Mouse (Mus musculus) MEL (cell line): ENCODE data around the gene Mdk.

Experiments used
- CHD1 ChIP-seq: IDR thresholded peaks from 2 replicates; pipeline ENCODE4 v1.6.1; 2012; ENCODE audit warnings: low read depth, mild to moderate bottlenecking, inconsistent platforms, low read length, improper control_type of control experiment
- CTCF ChIP-seq, 3 experiments: IDR thresholded peaks in 2 of 3; conservative IDR thresholded peaks in 1 of 3; 2 replicates each; pipeline ENCODE4 v1.5.1; 2011 to 2012; ENCODE audit warnings: low read length in 3 of 3, low read depth in 2 of 3, mild to moderate bottlenecking in 2 of 3, improper control_type of control experiment in 1 of 3, inconsistent platforms in 1 of 3, mixed read lengths in 1 of 3, moderate library complexity in 1 of 3; ENCODE audit not compliant: control insufficient read depth in 1 of 3, insufficient read depth in 1 of 3, poor library complexity in 1 of 3, severe bottlenecking in 1 of 3
- ELF1 ChIP-seq: IDR thresholded peaks from 2 replicates; pipeline ENCODE4 v1.6.1; 2014; ENCODE audit warnings: low read depth, mild to moderate bottlenecking, inconsistent platforms, low read length, improper control_type of control experiment, moderate library complexity
- EP300 ChIP-seq, 2 experiments: IDR thresholded peaks; 2 replicates each; pipeline ENCODE4 v1.6.1; 2011; ENCODE audit warnings: improper control_type of control experiment in 2 of 2, low read length in 2 of 2, low read depth in 1 of 2, mild to moderate bottlenecking in 1 of 2
- GATA1 ChIP-seq: IDR thresholded peaks from 2 replicates; pipeline ENCODE4 v1.6.1; 2011; ENCODE audit warnings: low read depth, low read length, improper control_type of control experiment
- JUND ChIP-seq: IDR thresholded peaks from 2 replicates; pipeline ENCODE4 v1.6.1; 2011; ENCODE audit warnings: low read depth, mild to moderate bottlenecking, improper control_type of control experiment, low read length
- MAFK ChIP-seq: IDR thresholded peaks from 2 replicates; pipeline ENCODE4 v1.6.1; 2011; ENCODE audit warnings: low read depth, mild to moderate bottlenecking, low read length, improper control_type of control experiment, borderline replicate concordance
- MYC ChIP-seq: IDR thresholded peaks from 2 replicates; pipeline ENCODE4 v1.6.1; 2011; ENCODE audit warnings: low read depth, mild to moderate bottlenecking, low read length, improper control_type of control experiment, moderate library complexity
- POLR2A ChIP-seq, 2 experiments: IDR thresholded peaks; 2 replicates each; pipeline ENCODE4 v1.6.1; 2011 to 2012; ENCODE audit warnings: low read length in 2 of 2, mild to moderate bottlenecking in 2 of 2, control low read depth in 1 of 2, improper control_type of control experiment in 1 of 2, low read depth in 1 of 2, moderate library complexity in 1 of 2; ENCODE audit not compliant: control insufficient read depth in 1 of 2, insufficient read depth in 1 of 2, poor library complexity in 1 of 2
- POLR2AphosphoS2 ChIP-seq: IDR thresholded peaks from 2 replicates; pipeline ENCODE4 v1.6.1; 2011; ENCODE audit warnings: low read length, improper control_type of control experiment
- RCOR1 ChIP-seq: IDR thresholded peaks from 2 replicates; pipeline ENCODE4 v1.6.1; 2012; ENCODE audit warnings: low read depth, mild to moderate bottlenecking, inconsistent platforms, low read length, improper control_type of control experiment
- SIN3A ChIP-seq: IDR thresholded peaks from 2 replicates; pipeline ENCODE4 v1.6.1; 2012; ENCODE audit warnings: low read length, improper control_type of control experiment, inconsistent platforms
- TBP ChIP-seq: IDR thresholded peaks from 2 replicates; pipeline ENCODE4 v1.8.0; 2011; ENCODE audit warnings: low read depth, low read length, improper control_type of control experiment
- ZMIZ1 ChIP-seq: IDR thresholded peaks from 2 replicates; pipeline ENCODE4 v1.6.1; 2012; ENCODE audit warnings: low read depth, mild to moderate bottlenecking, inconsistent platforms, low read length, improper control_type of control experiment, moderate library complexity

- no peak for TF ChIP-seq CHD1
- TF ChIP-seq EP300 (IDR thresholded peaks at IDR 0.05; ENCODE audit: low read depth in 1 of 2, low read length in 2 of 2) = no peak
- TF ChIP-seq ELF1 = no peak
- peak in 1 of 2 experiments; percentile 20; a peak in 1 of 4 replicates for TF ChIP-seq POLR2A (IDR thresholded peaks at IDR 0.05; ENCODE audit: control insufficient read depth in 1 of 2, insufficient read depth in 1 of 2, low read depth in 1 of 2, low read length in 2 of 2, poor library complexity in 1 of 2)
- no peak for TF ChIP-seq MYC
- TF ChIP-seq POLR2AphosphoS2 = no peak
- TF ChIP-seq CTCF (IDR thresholded peaks at IDR 0.05 in 2 of 3, conservative IDR thresholded peaks at IDR 0.05 in 1 of 3; ENCODE audit: control insufficient read depth in 1 of 3, insufficient read depth in 1 of 3, low read depth in 2 of 3, low read length in 3 of 3, poor library complexity in 1 of 3, severe bottlenecking in 1 of 3) = no peak
- TF ChIP-seq RCOR1 = no peak
- TF ChIP-seq MAFK = no peak
- TF ChIP-seq JUND = no peak
- TF ChIP-seq SIN3A = no peak
- no peak for TF ChIP-seq ZMIZ1
- no peak for TF ChIP-seq TBP
- no peak for TF ChIP-seq GATA1
Measured at GRCm38 (mm10) chr2:91934016-91934415, 1.9 kb upstream of the Mdk start.
